Mouse (Mus musculus): ENCODE measurements at regions not wholly inside any gene's neighbourhood (a gene's known extent, or its start where the extent isn't known, plus 50 kb on each side); places are given as distances from the start of the nearest gene placed in this dataset.

- no peak for DNase-seq (ENCODE audit: low spot score)
Measured at GRCm38 (mm10) chr5:75248279-75248678, 96.2 kb downstream of the Pdgfra start.

- no peak for DNase-seq (ENCODE audit: low spot score)
Measured at GRCm38 (mm10) chr5:75249671-75250070, 97.6 kb downstream of the Pdgfra start.

- DNase-seq (ENCODE audit: low spot score) = no peak
Measured at GRCm38 (mm10) chr5:75253349-75253748, 101.3 kb downstream of the Pdgfra start.

GRCm38 (mm10) chr5:75253830-75254229 is 101.7 kb downstream of the Pdgfra start:
- DNase-seq (ENCODE audit: low spot score) = no peak

- no peak for DNase-seq (ENCODE audit: low spot score)
Measured at GRCm38 (mm10) chr5:75256186-75256585, 104.1 kb downstream of the Pdgfra start.

- no peak for DNase-seq (ENCODE audit: low spot score)
Measured at GRCm38 (mm10) chr5:75257067-75257466, 105.0 kb downstream of the Pdgfra start.

GRCm38 (mm10) chr5:75260247-75260646 is 108.2 kb downstream of the Pdgfra start:
- DNase-seq (ENCODE audit: low spot score) = no peak

GRCm38 (mm10) chr5:75266111-75266676 is 114.1 kb downstream of the Pdgfra start:
- no peak for DNase-seq (ENCODE audit: low spot score)

GRCm38 (mm10) chr5:75266871-75267270 is 114.8 kb downstream of the Pdgfra start:
- DNase-seq (ENCODE audit: low spot score) = no peak

GRCm38 (mm10) chr5:75267766-75268165 is 115.7 kb downstream of the Pdgfra start:
- DNase-seq (ENCODE audit: low spot score) = no peak

- no peak for DNase-seq (ENCODE audit: low spot score)
Measured at GRCm38 (mm10) chr5:75278041-75278440, 125.9 kb downstream of the Pdgfra start.

- no peak for DNase-seq (ENCODE audit: low spot score)
Measured at GRCm38 (mm10) chr5:75279561-75280171, 127.6 kb downstream of the Pdgfra start.

GRCm38 (mm10) chr5:75280698-75281097 is 128.6 kb downstream of the Pdgfra start:
- no peak for DNase-seq (ENCODE audit: low spot score)

- DNase-seq (ENCODE audit: low spot score) = no peak
Measured at GRCm38 (mm10) chr5:75281510-75281909, 129.4 kb downstream of the Pdgfra start.

GRCm38 (mm10) chr5:75282617-75283016 is 130.5 kb downstream of the Pdgfra start:
- DNase-seq (ENCODE audit: low spot score) = peak; percentile 51

GRCm38 (mm10) chr5:75283841-75284240 is 131.7 kb downstream of the Pdgfra start:
- no peak for DNase-seq (ENCODE audit: low spot score)

GRCm38 (mm10) chr5:75285950-75286349 is 133.9 kb downstream of the Pdgfra start:
- DNase-seq (ENCODE audit: low spot score) = peak; percentile 2

- no peak for DNase-seq (ENCODE audit: low spot score)
Measured at GRCm38 (mm10) chr5:75295676-75296075, 143.6 kb downstream of the Pdgfra start.

- no peak for DNase-seq (ENCODE audit: low spot score)
Measured at GRCm38 (mm10) chr5:75312897-75313296, 160.8 kb downstream of the Pdgfra start.

- DNase-seq (ENCODE audit: low spot score) = no peak
Measured at GRCm38 (mm10) chr5:75315956-75316355, 163.9 kb downstream of the Pdgfra start.

GRCm38 (mm10) chr5:75320536-75320935 is 168.4 kb downstream of the Pdgfra start:
- no peak for DNase-seq (ENCODE audit: low spot score)

- DNase-seq (ENCODE audit: low spot score) = no peak
Measured at GRCm38 (mm10) chr5:75334050-75334449, 182.0 kb downstream of the Pdgfra start.

- no peak for DNase-seq (ENCODE audit: low spot score)
Measured at GRCm38 (mm10) chr5:75336454-75336853, 184.4 kb downstream of the Pdgfra start.

Measured in thymus, postnatal 0 days (tissue).